Mouse (Mus musculus): Measurements from ENCODE around the gene Rdh16f2. TPM values are rescaled to one million over a fixed set of nuclear protein-coding genes. Genes with fewer than 3 reads are reported as not detected.
"Not testable (repeated sequence)": the region's sequence is repeated elsewhere in the genome, so short reads cannot be mapped to it uniquely, and the experiment has no call there.

Gene Rdh16f2
- total RNA-seq (2014; fragmentation: Nextera tagmentation), result not detected in 2 replicates
- not detected in 2 replicates for total RNA-seq (2017)

GRCm38 (mm10) chr10:127866232-127866631 lies at the start of gene Rdh16f2:
TSS of gene Rdh16f2 (plus strand) at chr10:127866474.
- no peak for ATAC-seq (replicated peaks; ENCODE audit: poor library complexity, severe bottlenecking)

GRCm38 (mm10) chr10:127817268-127817910 lies 48.9 kb upstream of the Rdh16f2 start:
- not testable (repeated sequence) for ATAC-seq (replicated peaks; ENCODE audit: poor library complexity, severe bottlenecking)

GRCm38 (mm10) chr10:127821806-127822205 lies 44.5 kb upstream of the Rdh16f2 start:
- ATAC-seq (replicated peaks; ENCODE audit: poor library complexity, severe bottlenecking), result not testable (repeated sequence)

- peak; percentile 42; the same call in 1 of the 2 replicates for ATAC-seq (replicated peaks; ENCODE audit: poor library complexity, severe bottlenecking)
Measured at GRCm38 (mm10) chr10:127825386-127825785, 40.9 kb upstream of the Rdh16f2 start.

GRCm38 (mm10) chr10:127829121-127829520 lies 37.2 kb upstream of the Rdh16f2 start:
- ATAC-seq (replicated peaks; ENCODE audit: poor library complexity, severe bottlenecking), result no peak

GRCm38 (mm10) chr10:127834186-127834585 lies 32.1 kb upstream of the Rdh16f2 start:
- ATAC-seq (replicated peaks; ENCODE audit: poor library complexity, severe bottlenecking), result not testable (repeated sequence)

GRCm38 (mm10) chr10:127835292-127835691 lies 31.0 kb upstream of the Rdh16f2 start:
- ATAC-seq (replicated peaks; ENCODE audit: poor library complexity, severe bottlenecking), result no peak

GRCm38 (mm10) chr10:127837793-127838192 lies 28.5 kb upstream of the Rdh16f2 start:
- not testable (repeated sequence) for ATAC-seq (replicated peaks; ENCODE audit: poor library complexity, severe bottlenecking)

GRCm38 (mm10) chr10:127838539-127838938 lies 27.7 kb upstream of the Rdh16f2 start:
- no peak for ATAC-seq (replicated peaks; ENCODE audit: poor library complexity, severe bottlenecking)

- ATAC-seq (replicated peaks; ENCODE audit: poor library complexity, severe bottlenecking), result no peak
Measured at GRCm38 (mm10) chr10:127840776-127841175, 25.5 kb upstream of the Rdh16f2 start.

GRCm38 (mm10) chr10:127845945-127846344 lies 20.3 kb upstream of the Rdh16f2 start:
- ATAC-seq (replicated peaks; ENCODE audit: poor library complexity, severe bottlenecking), result not testable (repeated sequence)

GRCm38 (mm10) chr10:127848089-127848488 lies 18.2 kb upstream of the Rdh16f2 start:
- no peak for ATAC-seq (replicated peaks; ENCODE audit: poor library complexity, severe bottlenecking)

- ATAC-seq (replicated peaks; ENCODE audit: poor library complexity, severe bottlenecking), result no peak
Measured at GRCm38 (mm10) chr10:127849628-127850027, 16.6 kb upstream of the Rdh16f2 start, which contains the start of gene Rdh19. TSS of gene Rdh19 (plus strand) at chr10:127849928.

- ATAC-seq (replicated peaks; ENCODE audit: poor library complexity, severe bottlenecking), result no peak
Measured at GRCm38 (mm10) chr10:127856376-127856775, 9.9 kb upstream of the Rdh16f2 start.

- ATAC-seq (replicated peaks; ENCODE audit: poor library complexity, severe bottlenecking), result no peak
Measured at GRCm38 (mm10) chr10:127864931-127865330, 1.3 kb upstream of the Rdh16f2 start.

GRCm38 (mm10) chr10:127872484-127872883 lies 6.2 kb downstream of the Rdh16f2 start:
- no peak for ATAC-seq (replicated peaks; ENCODE audit: poor library complexity, severe bottlenecking)

- no peak for ATAC-seq (replicated peaks; ENCODE audit: poor library complexity, severe bottlenecking)
Measured at GRCm38 (mm10) chr10:127877681-127878080, 11.4 kb downstream of the Rdh16f2 start.

GRCm38 (mm10) chr10:127878262-127879057 lies 12.2 kb downstream of the Rdh16f2 start:
- ATAC-seq (replicated peaks; ENCODE audit: poor library complexity, severe bottlenecking), result no peak

- ATAC-seq (replicated peaks; ENCODE audit: poor library complexity, severe bottlenecking), result peak; percentile 42; the same call in 1 of the 2 replicates
Measured at GRCm38 (mm10) chr10:127879155-127879688, 12.9 kb downstream of the Rdh16f2 start.

GRCm38 (mm10) chr10:127881041-127881440 lies 14.8 kb downstream of the Rdh16f2 start:
- ATAC-seq (replicated peaks; ENCODE audit: poor library complexity, severe bottlenecking), result no peak

- ATAC-seq (replicated peaks; ENCODE audit: poor library complexity, severe bottlenecking), result no peak
Measured at GRCm38 (mm10) chr10:127886551-127886950, 20.3 kb downstream of the Rdh16f2 start.
